Mouse (Mus musculus) lung, adult 10 weeks (tissue): ENCODE results near the gene Bivm. TPM values are rescaled to one million over a fixed set of nuclear protein-coding genes. Genes with fewer than 3 reads are reported as not detected.

ENCODE experiments used
- polyA plus RNA-seq: library from polyadenylated mRNA; stranded (reverse); fragments of 350-450 nt; fragmentation: Illumina TruSeq; extraction: RNeasy Lipid Tissue Mini Kit (QIAGEN cat#74804); gene quantifications from one replicate; pipeline ENCODE4 v1.2.3, GENCODE M21; 2014; ENCODE audit warnings: low read depth, low replicate concordance; ENCODE audit not compliant: insufficient read depth

Gene Bivm
- 5.8 TPM for polyA plus RNA-seq

DNA sequence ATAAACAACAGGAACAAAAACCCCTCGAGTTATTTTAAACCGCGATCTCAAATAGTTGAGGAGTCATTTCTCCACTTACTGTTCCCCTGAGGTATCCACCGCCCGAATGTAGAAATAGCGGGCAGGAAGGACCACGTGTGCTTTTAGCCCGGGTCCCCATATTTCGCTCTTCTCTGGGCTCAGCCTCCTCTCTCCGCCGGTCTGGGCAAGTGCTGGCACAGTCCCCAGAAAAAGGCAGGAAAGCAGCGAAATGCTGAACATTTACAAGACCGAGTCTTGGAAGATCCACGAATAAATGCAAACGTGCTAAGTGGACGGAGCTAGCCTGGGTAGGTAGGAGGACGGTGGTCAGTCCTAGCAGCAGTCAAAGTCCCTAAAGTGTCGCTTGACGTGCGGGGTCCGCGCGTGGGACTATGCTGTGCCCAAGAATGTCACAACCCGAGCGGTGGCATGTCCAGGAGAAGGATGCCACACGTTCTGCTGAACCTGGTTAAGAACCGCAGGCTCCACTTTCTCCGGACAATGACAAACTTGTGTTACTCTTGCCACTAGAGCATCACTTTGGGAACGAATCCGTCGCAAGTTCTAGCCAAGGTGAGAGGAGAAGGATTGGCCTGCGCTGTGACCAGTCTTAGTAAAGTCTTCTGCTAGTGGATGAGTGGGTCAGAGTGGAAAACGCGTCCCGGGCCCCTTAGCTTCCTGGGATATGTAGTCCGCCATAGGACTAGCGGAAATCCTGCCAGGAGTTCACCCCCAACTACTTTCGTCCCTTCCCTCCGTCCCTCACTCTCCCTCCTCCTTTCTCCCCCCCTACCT lies at the start of gene Bivm, which contains the start of gene Kdelc1:
TSS of gene Bivm (plus strand) at position 719 of the 816 bp plus-strand sequence.
TSS of gene Kdelc1 (minus strand) at position 570 of the 816 bp plus-strand sequence.

GRCm38 (mm10) chr1:44102259-44102717 lies 16.5 kb upstream of the Bivm start, which contains the start of gene Tex30:
TSS of gene Tex30 (minus strand) at chr1:44102441.

GRCm38 (mm10) chr1:44147563-44148381 lies 29.0 kb downstream of the Bivm start, which contains the start of gene Ercc5:
TSS of gene Ercc5 (plus strand) at chr1:44147744.

Other genes starting within 250 kb of the Bivm start
- 10.6 TPM for gene Tpp2, start 185.3 kb upstream of the Bivm start, polyA plus RNA-seq
- not detected for gene Mettl21c, start 98.9 kb upstream of the Bivm start, polyA plus RNA-seq
- 0.03 TPM for gene Gm8251, start 57.0 kb upstream of the Bivm start, polyA plus RNA-seq
- gene Tex30, start 16.5 kb upstream of the Bivm start, polyA plus RNA-seq = 13.8 TPM
- gene Kdelc1, start 149 bp upstream of the Bivm start, polyA plus RNA-seq = 10.5 TPM
- 8.5 TPM for gene Ercc5, start 28.8 kb downstream of the Bivm start, polyA plus RNA-seq
- 1.2 TPM for gene Mettl21e, start 100.0 kb downstream of the Bivm start, polyA plus RNA-seq